Mouse (Mus musculus) lung, embryonic 14.5 days (tissue): ENCODE measurements around the gene Stk38. TPM values are rescaled to one million over a fixed set of nuclear protein-coding genes. Genes with fewer than 3 reads are reported as not detected.

Source experiments
- ATAC-seq: fragments of 200-750 bp; cut with Nextera tagmentation; 2 replicates; pipeline ENCODE4 v1.8.0; 2017; ENCODE audit warnings: mild to moderate bottlenecking, moderate TSS enrichment, moderate library complexity; ENCODE audit not compliant: insufficient read depth
- DNase-seq: peaks from one replicate; pipeline ENCODE4 v3.0.0-alpha.2; 2015
- H3K27ac ChIP-seq: fragments of 300-500 bp; sonication (generic); 2 replicates; pipeline ENCODE4 v1.5.1; 2014; ENCODE audit warnings: low read depth, mild to moderate bottlenecking, moderate library complexity
- H3K27me3 ChIP-seq: fragments of 300-500 bp; sonication (generic); 2 replicates; pipeline ENCODE4 v1.6.1; 2014; ENCODE audit warnings: low read length, control low read depth; ENCODE audit not compliant: insufficient read depth
- H3K36me3 ChIP-seq: fragments of 300-500 bp; sonication (generic); 2 replicates; pipeline ENCODE4 v1.6.1; 2014; ENCODE audit warnings: control low read depth; ENCODE audit not compliant: insufficient read depth
- H3K4me1 ChIP-seq: fragments of 300-500 bp; sonication (generic); 2 replicates; pipeline ENCODE4 v1.6.1; 2014; ENCODE audit warnings: antibody characterized with exemption, control low read depth; ENCODE audit not compliant: insufficient read depth
- H3K4me2 ChIP-seq: fragments of 300-500 bp; sonication (generic); 2 replicates; pipeline ENCODE4 v1.6.1; 2014; ENCODE audit warnings: mild to moderate bottlenecking
- H3K4me3 ChIP-seq: fragments of 300-500 bp; sonication (generic); 2 replicates; pipeline ENCODE4 v1.5.1; 2014; ENCODE audit warnings: low read depth, low read length
- H3K9ac ChIP-seq: fragments of 300-500 bp; sonication (generic); 2 replicates; pipeline ENCODE4 v1.6.1; 2014
- H3K9me3 ChIP-seq: fragments of 300-500 bp; sonication (generic); 2 replicates; pipeline ENCODE4 v1.6.1; 2016; ENCODE audit warnings: low read depth, low read length, control low read depth
- CTCF ChIP-seq: IDR thresholded peaks from 2 replicates; pipeline ENCODE4 v1.5.1; 2016; ENCODE audit warnings: antibody characterized with exemption, low read depth
- WGBS: fragments of 180-500 bp; shearing (Covaris S2); extraction: QIAGEN DNeasy Blood & Tissue Kit; methylation state at CpG from one replicate; pipeline ENCODE4 v1.1.7; 2014; 5-methylcytosine and 5-hydroxymethylcytosine counted together
- polyA plus RNA-seq: library from polyadenylated mRNA; unstranded; fragments of >200 nt; fragmentation: Nextera tagmentation; extraction: Ambion mirVana; gene quantifications from 2 replicates; pipeline ENCODE4 v1.2.1, GENCODE M21; 2014

Stk38 gene
- polyA plus RNA-seq, 1 experiment from 2014 or later: 104 TPM

DNA sequence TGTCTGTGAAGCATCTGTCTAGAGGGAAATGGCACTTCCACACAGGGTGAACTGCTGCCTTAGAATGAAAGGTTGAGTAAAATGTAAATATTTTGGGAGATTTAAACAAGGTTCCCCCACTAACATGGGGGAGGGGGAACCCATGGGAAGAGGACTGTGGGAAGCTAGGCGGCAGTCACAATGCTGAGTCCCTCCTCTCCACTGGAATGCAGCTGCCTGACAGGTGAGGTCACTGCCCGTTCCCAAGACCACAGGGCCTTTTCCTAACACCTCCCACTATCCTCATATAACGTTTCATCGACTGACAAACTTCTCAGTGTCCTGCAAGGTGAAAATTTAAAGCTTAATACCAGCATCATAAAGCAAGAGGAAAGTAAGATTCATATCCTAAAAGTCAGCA is 25.2 kb downstream of the Stk38 start:
- WGBS: 12% methylated on average over 4 of the region's 4 CpGs
- H3K9me3 ChIP-seq: no peaks in the 10 kb centered on the region
- H3K27ac ChIP-seq: no peak overlapping the region
- DNase-seq (peak; percentile 21), ATAC-seq (no peak)
- no peak for TF ChIP-seq CTCF
- no peak overlapping the region for H3K9ac ChIP-seq
- H3K4me2 ChIP-seq: no peak overlapping the region
- no peak overlapping the region for H3K4me3 ChIP-seq
- no peaks in the 10 kb centered on the region for H3K4me1 ChIP-seq
- H3K27me3 ChIP-seq: no peaks in the 10 kb centered on the region
- H3K36me3 ChIP-seq: peaks cover 92% of the 10 kb centered on the region

DNA sequence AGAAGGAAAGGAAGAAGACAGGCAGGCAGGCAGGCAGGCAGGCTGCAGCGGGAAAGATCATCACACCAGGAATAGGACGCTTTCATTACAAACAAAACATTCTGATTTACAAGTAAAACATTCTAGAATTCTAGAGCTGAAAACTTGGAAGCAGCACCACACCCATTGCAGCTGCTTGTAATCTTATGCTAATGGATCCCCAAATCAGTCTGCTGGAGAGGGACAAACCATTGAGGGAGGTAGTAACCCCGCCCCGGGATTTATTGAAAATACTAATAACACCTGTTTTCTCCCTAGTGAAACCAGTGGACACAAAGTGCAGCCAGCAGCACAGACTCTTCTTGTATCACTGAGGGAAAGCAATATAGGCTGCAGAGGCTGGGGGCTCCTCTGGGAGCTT is 26.7 kb downstream of the Stk38 start:
- no peak overlapping the region for H3K27ac ChIP-seq
- no peak overlapping the region for H3K9ac ChIP-seq
- TF ChIP-seq CTCF: no peak

DNA sequence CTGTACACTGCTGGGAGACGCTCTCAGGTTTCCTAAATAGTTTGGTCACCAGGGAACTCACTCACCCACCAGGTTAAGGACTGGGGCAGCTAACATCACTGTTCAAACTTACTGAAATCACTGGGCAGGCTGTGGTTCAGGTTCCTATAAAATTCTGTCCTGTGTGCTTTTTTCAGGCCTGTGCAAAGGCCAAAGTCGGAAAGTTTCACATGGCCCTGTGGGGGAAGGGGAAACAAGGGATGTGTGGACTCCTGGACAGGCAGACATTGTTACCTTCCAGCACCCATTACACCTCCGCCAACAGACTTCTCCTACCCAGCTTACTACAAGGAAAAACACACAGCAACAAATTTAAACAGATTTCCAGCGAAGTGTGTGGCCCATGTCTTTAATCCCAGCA is 28.7 kb downstream of the Stk38 start:
- Histone ChIP-seq H3K27me3 (no peaks in the 10 kb centered on the region), H3K9me3 (no peaks in the 10 kb centered on the region), H3K4me1 (no peaks in the 10 kb centered on the region), H3K4me2 (no peak overlapping the region), H3K4me3 (no peak overlapping the region), H3K9ac (no peak overlapping the region), H3K36me3 (peaks cover 87% of the 10 kb centered on the region), H3K27ac (no peak overlapping the region)
- no peak for DNase-seq
- no peak for TF ChIP-seq CTCF
- ATAC-seq: no peak
- WGBS: 90% methylated on average over 4 of the region's 4 CpGs

More for the DNA sequence above, 26.7 kb downstream of the Stk38 start:
- no peak overlapping the region for H3K4me3 ChIP-seq
- no peak overlapping the region for H3K4me2 ChIP-seq
- H3K27me3 ChIP-seq: no peaks in the 10 kb centered on the region
- DNase-seq: no peak
- no peak for ATAC-seq
- H3K4me1 ChIP-seq: no peaks in the 10 kb centered on the region
- 76% methylated on average over 4 of the region's 4 CpGs for WGBS
- peaks cover 90% of the 10 kb centered on the region for H3K36me3 ChIP-seq
- no peaks in the 10 kb centered on the region for H3K9me3 ChIP-seq

DNA sequence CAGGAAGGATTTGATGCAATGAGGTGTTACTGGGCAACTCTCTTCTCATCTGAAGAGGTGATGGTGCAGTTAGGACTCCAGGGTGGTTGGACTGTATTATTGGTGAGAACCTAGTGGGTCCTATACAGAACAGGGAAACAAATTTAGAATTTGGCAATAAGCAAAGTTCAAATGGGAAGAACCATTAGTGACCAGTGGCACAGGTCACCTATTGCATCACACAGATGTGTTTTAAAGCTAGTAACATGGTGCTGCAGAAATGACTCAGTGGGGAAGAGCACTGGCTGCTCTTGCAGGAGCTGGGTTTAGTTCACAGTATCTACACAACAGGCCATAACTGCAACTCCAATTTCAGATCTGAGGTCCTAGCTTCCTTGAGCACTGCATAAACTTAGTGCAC is 37.7 kb downstream of the Stk38 start:
- Histone ChIP-seq H3K9ac (no peak overlapping the region), H3K36me3 (peaks cover 97% of the 10 kb centered on the region), H3K27me3 (no peaks in the 10 kb centered on the region), H3K4me3 (no peak overlapping the region), H3K27ac (no peak overlapping the region), H3K4me2 (no peak overlapping the region), H3K9me3 (no peaks in the 10 kb centered on the region), H3K4me1 (no peaks in the 10 kb centered on the region)
- no peak for DNase-seq
- no peak for ATAC-seq
- TF ChIP-seq CTCF: no peak

DNA sequence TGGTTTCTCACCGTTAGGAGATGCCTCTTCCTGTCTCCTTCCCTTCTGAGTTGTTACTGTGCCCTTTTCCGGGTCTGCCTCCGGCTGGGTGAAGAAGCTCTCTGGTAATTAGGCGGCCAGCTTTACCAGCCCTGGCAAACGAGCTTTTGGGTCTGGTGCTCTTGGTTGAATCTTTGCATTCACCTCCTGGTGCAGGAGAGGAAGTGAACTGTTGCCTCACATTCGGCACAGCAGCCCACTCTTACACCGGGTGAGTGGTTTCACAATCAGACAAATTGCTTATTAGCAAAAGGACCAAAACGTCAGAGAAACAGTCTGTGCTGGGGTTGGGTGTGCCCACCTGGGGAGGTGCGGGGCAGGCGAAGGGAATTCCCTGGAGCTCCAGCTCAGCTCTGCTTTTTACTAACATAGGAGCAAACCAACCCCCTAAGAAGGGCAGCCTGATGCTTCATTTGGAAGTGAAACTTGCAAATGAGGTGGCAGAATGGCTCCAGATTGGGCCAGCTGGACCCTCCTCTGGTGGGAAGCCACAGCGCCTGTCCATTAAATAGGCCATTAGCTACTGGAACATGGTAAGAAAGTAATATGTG is 40.7 kb downstream of the Stk38 start:
- Histone ChIP-seq H3K4me3 (no peak overlapping the region), H3K9me3 (no peaks in the 10 kb centered on the region), H3K9ac (no peak overlapping the region), H3K27ac (no peak overlapping the region), H3K36me3 (peaks cover 99% of the 10 kb centered on the region), H3K4me2 (no peak overlapping the region), H3K4me1 (no peaks in the 10 kb centered on the region), H3K27me3 (no peaks in the 10 kb centered on the region)
- ATAC-seq (no peak), DNase-seq (no peak)
- TF ChIP-seq CTCF: no peak
- WGBS: 68% methylated on average over 11 of the region's 11 CpGs

DNA sequence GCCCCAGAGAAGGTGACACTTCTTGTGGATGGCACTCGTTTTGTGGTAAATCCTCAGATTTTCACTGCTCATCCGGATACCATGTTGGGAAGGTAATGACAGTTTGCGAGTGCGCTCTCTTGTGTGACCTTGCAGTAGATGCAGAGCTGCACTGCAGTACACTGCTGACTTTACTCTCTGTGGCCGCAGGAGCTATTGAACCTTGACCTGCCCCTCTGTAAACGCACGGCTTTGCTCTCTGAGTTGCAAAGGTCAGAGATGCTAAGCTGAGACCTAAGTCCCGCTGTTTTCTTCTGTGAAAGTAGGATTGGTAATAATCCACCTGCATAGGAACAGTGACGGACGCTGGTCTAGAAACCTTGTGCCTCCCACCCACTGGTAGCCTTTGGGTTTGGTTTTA is 46.2 kb downstream of the Stk38 start:
- no peaks in the 10 kb centered on the region for H3K4me1 ChIP-seq
- H3K9me3 ChIP-seq: no peaks in the 10 kb centered on the region
- WGBS: 78% methylated on average over 10 of the region's 10 CpGs
- H3K27me3 ChIP-seq: no peaks in the 10 kb centered on the region
- ATAC-seq (no peak), DNase-seq (no peak)
- H3K4me2 ChIP-seq: no peak overlapping the region
- no peak overlapping the region for H3K27ac ChIP-seq
- peaks cover 74% of the 10 kb centered on the region for H3K36me3 ChIP-seq
- TF ChIP-seq CTCF: no peak
- no peak overlapping the region for H3K4me3 ChIP-seq
- no peak overlapping the region for H3K9ac ChIP-seq

DNA sequence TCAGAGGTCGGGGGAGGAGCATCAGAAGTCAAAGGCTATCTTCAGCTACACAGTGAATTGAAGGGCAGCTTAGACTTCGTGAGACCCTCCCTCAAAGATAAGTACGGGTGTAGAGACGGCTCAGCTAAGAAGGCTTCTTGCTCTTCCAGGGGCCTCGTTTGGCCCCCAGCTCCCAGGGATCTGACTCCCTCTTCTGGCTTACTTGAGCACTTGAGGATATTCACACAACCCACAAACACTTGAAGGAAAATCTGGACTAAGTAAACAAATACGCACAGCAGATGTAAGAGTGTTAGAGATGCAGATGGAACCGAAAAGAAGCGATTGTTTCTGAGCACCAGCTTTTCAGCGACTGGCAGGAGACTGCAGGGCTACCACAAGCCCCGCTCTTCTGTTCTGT is 47.2 kb downstream of the Stk38 start:
- WGBS: 34% methylated on average over 10 of the region's 10 CpGs
- no peaks in the 10 kb centered on the region for H3K27me3 ChIP-seq
- H3K9me3 ChIP-seq: no peaks in the 10 kb centered on the region
- H3K4me1 ChIP-seq: no peaks in the 10 kb centered on the region
- no peak overlapping the region for H3K9ac ChIP-seq
- no peak overlapping the region for H3K27ac ChIP-seq
- TF ChIP-seq CTCF: no peak
- H3K36me3 ChIP-seq: peaks cover 64% of the 10 kb centered on the region
- DNase-seq (peak; percentile 3), ATAC-seq (no peak)
- no peak overlapping the region for H3K4me2 ChIP-seq
- no peak overlapping the region for H3K4me3 ChIP-seq

DNA sequence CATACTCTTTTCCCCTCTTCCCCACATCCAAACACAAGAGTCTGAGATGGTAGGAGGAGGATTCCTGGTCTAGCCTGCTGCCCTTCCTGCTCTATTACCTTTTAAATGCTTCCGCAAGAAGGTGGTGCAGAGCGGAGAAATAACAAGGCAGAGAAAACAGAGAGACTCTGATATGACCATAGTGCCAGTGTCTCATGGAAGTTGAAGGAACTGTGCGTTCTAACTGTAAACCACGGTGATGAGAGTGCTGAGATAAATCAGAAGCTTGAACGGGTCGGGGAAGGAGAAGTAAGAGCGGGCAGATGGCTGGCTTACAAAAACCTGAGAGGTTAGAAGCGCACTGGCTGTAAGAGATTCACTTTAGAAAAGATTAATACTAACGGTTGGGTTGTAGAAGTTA is 53.4 kb downstream of the Stk38 start:
- WGBS: 96% methylated on average over 9 of the region's 9 CpGs
- Histone ChIP-seq H3K4me3 (peak overlapping the region; percentile 77; the same call in 1 of the 2 replicates), H3K27me3 (no peaks in the 10 kb centered on the region), H3K4me1 (peaks cover 13% of the 10 kb centered on the region), H3K9ac (0 out of 2 replicates have a peak overlapping the region, but pooled peaks have one; percentile 79), H3K4me2 (no peak overlapping the region), H3K9me3 (no peaks in the 10 kb centered on the region), H3K27ac (no peak overlapping the region), H3K36me3 (peaks cover 11% of the 10 kb centered on the region; the same call in 1 of the 2 replicates)
- DNase-seq: no peak
- no peak for TF ChIP-seq CTCF
- ATAC-seq: no peak
